Mouse (Mus musculus): ENCODE measurements around the gene Lpar1. TPM values are rescaled to one million over a fixed set of nuclear protein-coding genes. Genes with fewer than 3 reads are reported as not detected.

Gene Lpar1
- total and polyA plus RNA-seq, 3 experiments: not detected

DNA sequence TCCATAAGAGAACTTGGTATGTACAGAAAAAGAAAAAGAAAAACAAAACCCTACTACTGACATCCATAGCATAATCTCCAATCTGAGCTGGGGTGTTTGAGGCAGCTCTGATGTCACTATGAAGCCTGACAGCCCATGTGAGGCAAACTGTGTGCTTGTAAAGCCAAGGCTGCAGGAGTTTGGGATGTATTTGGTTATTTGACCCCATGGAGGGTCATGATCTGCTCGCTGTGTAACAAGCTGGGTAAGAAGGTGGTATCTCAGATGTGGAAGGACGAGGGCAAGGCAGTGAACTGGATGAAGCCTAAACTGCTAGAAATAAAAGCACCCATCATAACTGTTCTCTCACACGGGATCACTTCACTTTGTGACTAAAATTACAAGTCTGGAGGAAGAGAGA, 21.4 kb downstream of the Lpar1 start:
- no peak for DNase-seq (ENCODE audit: low read depth, low spot score)
- TF ChIP-seq SIN3A (IDR thresholded peaks at IDR 0.05; ENCODE audit: low read length) (no peak), USF2 (IDR thresholded peaks at IDR 0.05; ENCODE audit: borderline replicate concordance in 1 of 2, insufficient read depth in 1 of 2, low read depth in 1 of 2, low read length in 2 of 2) (no peak), POLR2AphosphoS5 (IDR thresholded peaks at IDR 0.05; ENCODE audit: borderline replicate concordance, low read depth, low read length) (no peak), SMC3 (IDR thresholded peaks at IDR 0.05; ENCODE audit: low read depth, low read length) (no peak), ZKSCAN1 (IDR thresholded peaks at IDR 0.05; ENCODE audit: low read depth, low read length) (no peak), ETS1 (IDR thresholded peaks at IDR 0.05; ENCODE audit: low read depth, low read length) (no peak), CHD1 (IDR thresholded peaks at IDR 0.05; ENCODE audit: low read depth, low read length) (no peak), ZMIZ1 (IDR thresholded peaks at IDR 0.05; ENCODE audit: low read depth, low read length) (no peak), RAD21 (IDR thresholded peaks at IDR 0.05; ENCODE audit: low read depth, low read length) (no peak), HCFC1 (IDR thresholded peaks at IDR 0.05; ENCODE audit: low read depth, low read length) (no peak), MXI1 (IDR thresholded peaks at IDR 0.05; ENCODE audit: low read depth, low read length) (no peak), ELF1 (IDR thresholded peaks at IDR 0.05; ENCODE audit: low read depth, low read length) (no peak), MAX (IDR thresholded peaks at IDR 0.05; ENCODE audit: low read length) (no peak), MAFK (IDR thresholded peaks at IDR 0.05; ENCODE audit: borderline replicate concordance, low read depth, low read length) (no peak), NRF1 (IDR thresholded peaks at IDR 0.05; ENCODE audit: insufficient read depth, low read depth, low read length, poor library complexity, severe bottlenecking) (no peak), CTCF (IDR thresholded peaks at IDR 0.05 in 2 of 3, conservative IDR thresholded peaks at IDR 0.05 in 1 of 3; ENCODE audit: control insufficient read depth in 1 of 3, insufficient read depth in 1 of 3, low read depth in 2 of 3, low read length in 3 of 3, poor library complexity in 1 of 3, severe bottlenecking in 1 of 3) (no peak)
- H3K27ac ChIP-seq (ENCODE audit: control insufficient read depth, low read depth, low read length): no peak overlapping the region
- H3K4me3 ChIP-seq (ENCODE audit: control insufficient read depth in 1 of 2, insufficient read depth in 1 of 2, low read depth in 2 of 2, low read length in 2 of 2): no peak overlapping the region
- no peaks in the 10 kb centered on the region for H3K36me3 ChIP-seq (ENCODE audit: control insufficient read depth in 1 of 2, insufficient read depth in 2 of 2, low read length in 2 of 2)
- H3K4me1 ChIP-seq (ENCODE audit: control insufficient read depth in 1 of 2, insufficient read depth in 2 of 2, low read length in 2 of 2): no peaks in the 10 kb centered on the region
- no peaks in the 10 kb centered on the region for H3K9me3 ChIP-seq (replicated peaks; ENCODE audit: insufficient read depth, low read length)
- no peaks in the 10 kb centered on the region for H3K27me3 ChIP-seq (ENCODE audit: control insufficient read depth in 1 of 2, insufficient read depth in 2 of 2, low read length in 2 of 2)
- H3K9ac ChIP-seq (ENCODE audit: control insufficient read depth, low read depth, low read length, poor library complexity, severe bottlenecking): no peak overlapping the region
- no peaks in the 10 kb centered on the region for H3K79me2 ChIP-seq (ENCODE audit: control insufficient read depth, insufficient read depth, low read length, poor library complexity)

DNA sequence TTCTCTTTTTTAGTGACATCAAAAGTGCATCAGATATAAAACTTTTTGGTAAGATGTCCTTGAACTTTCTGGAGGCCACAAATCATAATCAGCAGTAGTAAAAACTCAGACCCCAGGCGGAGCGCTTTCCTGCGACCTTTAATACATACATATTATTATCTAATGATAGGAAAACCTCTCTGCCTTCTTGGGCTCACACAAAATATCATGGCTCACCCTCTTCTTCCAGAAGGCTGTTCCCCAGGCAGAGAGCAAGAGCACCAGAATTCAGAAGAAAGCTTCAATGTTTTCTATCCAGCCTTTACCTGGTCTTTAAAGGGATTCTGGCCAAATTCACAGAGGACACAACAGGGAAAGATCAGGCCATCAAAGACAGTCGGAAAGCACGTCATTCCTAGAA, 23.0 kb downstream of the Lpar1 start:
- no peak overlapping the region for H3K27ac ChIP-seq (ENCODE audit: control insufficient read depth, low read depth, low read length)
- no peaks in the 10 kb centered on the region for H3K4me1 ChIP-seq (ENCODE audit: control insufficient read depth in 1 of 2, insufficient read depth in 2 of 2, low read length in 2 of 2)
- no peaks in the 10 kb centered on the region for H3K36me3 ChIP-seq (ENCODE audit: control insufficient read depth in 1 of 2, insufficient read depth in 2 of 2, low read length in 2 of 2)
- H3K79me2 ChIP-seq (ENCODE audit: control insufficient read depth, insufficient read depth, low read length, poor library complexity): no peaks in the 10 kb centered on the region
- no peaks in the 10 kb centered on the region for H3K27me3 ChIP-seq (ENCODE audit: control insufficient read depth in 1 of 2, insufficient read depth in 2 of 2, low read length in 2 of 2)
- no peak for DNase-seq (ENCODE audit: low read depth, low spot score)
- no peak overlapping the region for H3K9ac ChIP-seq (ENCODE audit: control insufficient read depth, low read depth, low read length, poor library complexity, severe bottlenecking)
- H3K4me3 ChIP-seq (ENCODE audit: control insufficient read depth in 1 of 2, insufficient read depth in 1 of 2, low read depth in 2 of 2, low read length in 2 of 2): no peak overlapping the region
- H3K9me3 ChIP-seq (replicated peaks; ENCODE audit: insufficient read depth, low read length): no peaks in the 10 kb centered on the region
- no peak for TF ChIP-seq CHD2 (IDR thresholded peaks at IDR 0.05; ENCODE audit: low read length)
- no peak for TF ChIP-seq NRF1 (IDR thresholded peaks at IDR 0.05; ENCODE audit: insufficient read depth, low read depth, low read length, poor library complexity, severe bottlenecking)
- no peak for TF ChIP-seq NELFE (IDR thresholded peaks at IDR 0.05; ENCODE audit: low read depth, low read length)
- TF ChIP-seq ZMIZ1 (IDR thresholded peaks at IDR 0.05; ENCODE audit: low read depth, low read length): no peak
- no peak for TF ChIP-seq USF2 (IDR thresholded peaks at IDR 0.05; ENCODE audit: borderline replicate concordance in 1 of 2, insufficient read depth in 1 of 2, low read depth in 1 of 2, low read length in 2 of 2)
- no peak for TF ChIP-seq MYB (IDR thresholded peaks at IDR 0.05; ENCODE audit: low read depth, low read length)
- no peak for TF ChIP-seq GATA1 (IDR thresholded peaks at IDR 0.05; ENCODE audit: low read depth, low read length)
- TF ChIP-seq E2F4 (IDR thresholded peaks at IDR 0.05; ENCODE audit: borderline replicate concordance, low read depth, low read length): no peak
- no peak for TF ChIP-seq ZC3H11A (IDR thresholded peaks at IDR 0.05; ENCODE audit: low read depth, low read length)
- TF ChIP-seq SIN3A (IDR thresholded peaks at IDR 0.05; ENCODE audit: low read length): no peak
- TF ChIP-seq EP300 (IDR thresholded peaks at IDR 0.05; ENCODE audit: low read depth in 1 of 2, low read length in 2 of 2): no peak
- no peak for TF ChIP-seq TCF12 (IDR thresholded peaks at IDR 0.05; ENCODE audit: low read depth, low read length)
- TF ChIP-seq KAT2A (conservative IDR thresholded peaks at IDR 0.05; ENCODE audit: low read depth, low read length): no peak
